Mouse (Mus musculus): ENCODE measurements around the gene Elavl2. TPM values are rescaled to one million over a fixed set of nuclear protein-coding genes. Genes with fewer than 3 reads are reported as not detected.

Elavl2 gene
- not detected in 2 replicates for total RNA-seq (2017)

GRCm38 (mm10) chr4:91400423-91400822, at the start of gene Elavl2:
Elavl2 (minus strand) TSS chr4:91400785.
- no peak for ATAC-seq (ENCODE audit: extremely low read depth, insufficient number of reproducible peaks, low FRiP score, poor library complexity, severe bottlenecking)

- no peak for ATAC-seq (ENCODE audit: extremely low read depth, insufficient number of reproducible peaks, low FRiP score, poor library complexity, severe bottlenecking)
Observed at GRCm38 (mm10) chr4:91447887-91448286, 47.3 kb upstream of the Elavl2 start.

- no peak for ATAC-seq (ENCODE audit: extremely low read depth, insufficient number of reproducible peaks, low FRiP score, poor library complexity, severe bottlenecking)
Observed at GRCm38 (mm10) chr4:91415582-91415981, 15.0 kb upstream of the Elavl2 start.

DNA sequence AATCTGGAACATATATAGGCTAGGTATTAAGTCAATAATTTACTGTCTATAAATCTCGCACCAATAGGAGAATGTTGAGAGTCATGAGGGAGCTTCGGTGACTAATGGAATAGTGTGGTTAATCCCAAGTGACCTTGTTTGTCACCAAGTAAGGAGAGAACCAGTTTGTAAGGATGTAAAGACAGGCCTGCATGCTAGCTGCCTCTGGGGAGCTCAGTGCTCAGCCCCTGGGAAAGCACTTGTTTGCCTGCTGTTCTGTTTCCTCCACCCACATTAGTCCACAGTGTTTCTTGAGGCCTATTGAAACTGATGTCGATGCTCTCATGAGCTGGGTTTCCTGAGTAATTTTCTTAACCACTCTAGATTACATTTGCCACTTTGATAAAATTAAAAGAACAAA, 4.5 kb upstream of the Elavl2 start:
- no peak for ATAC-seq (ENCODE audit: extremely low read depth, insufficient number of reproducible peaks, low FRiP score, poor library complexity, severe bottlenecking)

GRCm38 (mm10) chr4:91399510-91400196, 932 bp downstream of the Elavl2 start:
- no peak for ATAC-seq (ENCODE audit: extremely low read depth, insufficient number of reproducible peaks, low FRiP score, poor library complexity, severe bottlenecking)

DNA sequence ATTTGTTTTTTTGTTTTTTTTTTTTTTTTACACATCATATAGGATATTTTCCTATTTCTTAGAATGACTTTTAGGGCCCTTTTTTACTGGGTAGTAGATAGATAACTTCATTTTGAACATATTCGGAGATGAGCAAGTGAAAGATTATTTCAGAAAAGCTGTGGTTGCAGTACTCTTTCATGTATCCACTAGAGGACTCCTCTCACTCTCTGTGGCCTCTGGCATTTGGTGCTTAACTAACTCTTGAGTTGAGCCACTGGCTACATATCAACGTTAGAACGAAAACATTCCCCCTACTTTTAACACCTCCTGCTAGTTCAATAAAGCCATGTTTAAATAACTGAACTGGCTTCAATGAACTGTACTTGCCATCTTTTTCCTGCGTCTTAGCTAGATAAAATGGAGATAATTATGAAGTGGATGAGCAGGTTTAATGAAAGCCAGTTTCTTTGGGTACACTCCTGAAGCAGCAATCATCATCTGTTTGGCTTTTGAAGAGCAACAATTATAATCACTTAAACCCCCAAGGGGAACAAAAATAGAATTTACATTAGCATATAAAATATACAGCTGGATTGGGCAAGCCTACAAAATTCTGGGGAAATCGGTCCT, 8.5 kb downstream of the Elavl2 start:
- no peak for ATAC-seq (ENCODE audit: extremely low read depth, insufficient number of reproducible peaks, low FRiP score, poor library complexity, severe bottlenecking)

DNA sequence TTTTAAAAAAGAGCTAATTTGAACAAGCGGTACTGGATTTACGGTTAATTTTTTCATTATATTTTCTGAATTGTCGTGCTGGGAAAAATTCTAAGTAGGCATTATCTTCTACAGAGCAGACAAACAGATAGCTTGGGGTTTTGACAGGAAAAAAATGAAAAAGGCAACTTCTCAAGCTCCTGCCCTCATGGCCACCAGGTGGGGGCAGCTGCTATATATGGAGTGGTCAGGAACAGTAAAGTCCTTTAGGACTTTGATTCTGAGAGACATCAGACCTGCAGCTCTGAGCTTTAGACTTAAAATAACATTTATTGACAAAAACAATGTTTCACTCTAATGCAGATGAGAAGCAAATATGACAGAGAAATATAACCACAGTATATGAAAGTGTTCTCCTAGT, 12.9 kb downstream of the Elavl2 start:
- ATAC-seq (ENCODE audit: extremely low read depth, insufficient number of reproducible peaks, low FRiP score, poor library complexity, severe bottlenecking), result no peak

- no peak for ATAC-seq (ENCODE audit: extremely low read depth, insufficient number of reproducible peaks, low FRiP score, poor library complexity, severe bottlenecking)
Observed at GRCm38 (mm10) chr4:91381201-91381627, 19.4 kb downstream of the Elavl2 start.

DNA sequence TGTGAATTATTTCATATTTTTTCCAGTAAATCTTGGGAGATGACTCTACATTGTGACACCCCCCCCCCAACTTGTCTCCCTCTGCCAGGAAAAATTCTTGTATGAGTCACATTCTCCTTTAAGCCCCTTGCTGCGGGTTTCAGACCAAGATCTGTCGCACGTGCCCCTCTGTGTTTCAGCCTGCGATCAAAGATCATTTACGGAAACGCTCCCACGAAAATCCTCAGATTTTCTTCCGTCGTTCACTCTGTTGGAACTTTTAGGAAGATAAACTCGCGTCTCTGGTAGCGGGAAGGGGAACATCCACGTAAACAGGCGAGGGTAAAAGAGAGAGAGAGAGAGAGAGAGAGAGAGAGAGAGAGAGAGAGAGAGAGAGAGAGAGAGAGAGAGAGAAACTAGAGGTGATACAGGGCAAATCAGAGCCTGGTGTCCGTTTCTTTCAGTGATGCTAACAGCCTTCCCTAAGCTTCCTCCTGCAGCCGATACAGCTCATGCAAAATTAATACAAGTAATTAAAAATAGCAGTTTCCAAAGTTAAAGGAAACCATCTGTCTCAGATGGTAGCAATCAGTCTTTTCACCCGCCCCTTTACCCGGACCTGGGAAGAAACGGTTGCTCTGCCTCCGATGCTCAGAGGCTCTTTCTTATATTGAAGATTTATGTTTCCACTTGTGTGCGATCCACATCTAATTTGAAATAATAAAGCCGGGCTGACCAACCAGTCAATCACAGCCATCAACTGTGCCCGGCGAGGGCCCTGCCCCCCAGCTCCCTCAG, 20.1 kb downstream of the Elavl2 start:
- no peak for ATAC-seq (ENCODE audit: extremely low read depth, insufficient number of reproducible peaks, low FRiP score, poor library complexity, severe bottlenecking)

DNA sequence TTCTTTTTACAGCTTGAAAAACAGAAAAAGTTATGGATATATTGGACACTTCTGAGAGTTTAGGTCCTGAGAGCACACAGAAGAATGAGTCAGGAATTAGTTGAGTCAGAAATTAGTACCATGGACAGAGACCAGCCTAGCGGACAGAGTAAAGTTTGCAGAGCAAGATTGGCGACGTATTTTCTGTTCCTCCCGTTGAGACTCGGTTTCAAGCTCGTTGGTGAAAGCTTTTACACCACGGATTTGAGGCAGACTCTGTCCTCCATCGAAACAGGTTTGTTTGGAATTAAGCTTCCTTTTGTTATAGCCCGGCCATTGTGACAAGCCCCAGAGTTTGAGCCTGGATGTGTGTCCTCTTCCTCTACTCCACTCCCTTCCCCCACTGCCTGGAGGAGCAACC, 21.0 kb downstream of the Elavl2 start:
- no peak for ATAC-seq (ENCODE audit: extremely low read depth, insufficient number of reproducible peaks, low FRiP score, poor library complexity, severe bottlenecking)

GRCm38 (mm10) chr4:91376317-91376910, 24.2 kb downstream of the Elavl2 start:
- ATAC-seq (ENCODE audit: extremely low read depth, insufficient number of reproducible peaks, low FRiP score, poor library complexity, severe bottlenecking), result no peak

GRCm38 (mm10) chr4:91375372-91375687, 25.3 kb downstream of the Elavl2 start:
- ATAC-seq (ENCODE audit: extremely low read depth, insufficient number of reproducible peaks, low FRiP score, poor library complexity, severe bottlenecking), result no peak

GRCm38 (mm10) chr4:91374571-91375371, 25.8 kb downstream of the Elavl2 start:
- no peak for ATAC-seq (ENCODE audit: extremely low read depth, insufficient number of reproducible peaks, low FRiP score, poor library complexity, severe bottlenecking)

DNA sequence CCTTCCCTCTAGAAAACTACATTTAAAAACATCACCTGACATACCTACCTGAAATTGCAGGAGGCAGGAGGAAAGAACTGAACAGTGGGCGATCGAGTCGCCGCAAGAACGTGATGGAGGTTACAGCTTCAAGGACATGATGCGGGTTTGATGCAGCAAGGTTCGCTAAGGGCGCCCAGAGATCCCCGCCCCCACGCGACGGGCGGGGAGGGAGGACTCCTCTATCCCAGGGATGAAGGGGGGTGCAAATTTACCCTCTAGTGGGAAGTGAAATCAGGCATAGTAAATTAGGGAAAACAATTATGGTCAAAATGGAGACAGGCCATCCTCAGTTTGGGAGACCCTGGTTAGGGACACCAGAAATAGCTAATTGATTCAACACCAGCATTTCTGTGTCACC, 27.7 kb downstream of the Elavl2 start:
- no peak for ATAC-seq (ENCODE audit: extremely low read depth, insufficient number of reproducible peaks, low FRiP score, poor library complexity, severe bottlenecking)

GRCm38 (mm10) chr4:91371819-91372215, 28.8 kb downstream of the Elavl2 start:
- ATAC-seq (ENCODE audit: extremely low read depth, insufficient number of reproducible peaks, low FRiP score, poor library complexity, severe bottlenecking), result no peak

- no peak for ATAC-seq (ENCODE audit: extremely low read depth, insufficient number of reproducible peaks, low FRiP score, poor library complexity, severe bottlenecking)
Observed at GRCm38 (mm10) chr4:91371131-91371818, 29.3 kb downstream of the Elavl2 start.

DNA sequence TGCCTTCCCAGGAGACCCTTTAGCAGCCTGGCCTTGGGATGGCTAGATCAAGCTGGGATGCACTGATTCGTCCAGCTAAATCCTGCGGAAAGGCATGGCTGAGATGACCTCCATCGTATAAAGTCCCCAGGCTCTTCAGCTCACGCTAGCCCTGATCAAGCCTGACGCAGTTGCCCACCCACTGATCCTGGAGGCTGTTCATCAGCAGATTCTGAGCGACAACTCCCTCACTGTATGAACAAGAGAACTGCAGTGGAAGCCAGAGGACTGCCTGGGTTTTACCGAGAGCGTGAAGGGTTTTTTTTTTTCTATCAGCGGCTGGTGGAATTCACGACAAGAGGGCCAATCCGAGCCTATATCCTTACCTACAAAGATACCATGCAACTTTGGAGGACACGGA, 35.3 kb downstream of the Elavl2 start:
- no peak for ATAC-seq (ENCODE audit: extremely low read depth, insufficient number of reproducible peaks, low FRiP score, poor library complexity, severe bottlenecking)

GRCm38 (mm10) chr4:91363963-91364362, 36.6 kb downstream of the Elavl2 start:
- ATAC-seq (ENCODE audit: extremely low read depth, insufficient number of reproducible peaks, low FRiP score, poor library complexity, severe bottlenecking), result no peak

DNA sequence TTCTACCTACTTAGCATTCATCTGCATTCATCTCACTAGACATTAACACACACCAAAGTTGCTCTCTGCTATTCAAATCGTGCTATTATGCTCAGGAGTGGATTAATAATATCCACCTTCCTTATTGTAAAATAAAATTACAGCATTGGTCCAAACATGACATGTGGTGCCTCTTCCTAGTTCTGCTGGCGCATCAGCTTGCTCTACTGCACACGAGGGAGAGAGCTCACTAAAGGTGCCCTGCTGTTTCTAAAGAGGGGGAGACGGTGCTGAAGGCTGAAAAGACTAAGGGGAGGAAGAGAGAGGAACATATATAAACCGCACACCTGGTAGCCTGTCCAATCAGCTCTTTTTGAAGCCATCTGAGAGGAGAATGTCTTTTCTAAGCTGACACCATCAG, 38.1 kb downstream of the Elavl2 start:
- ATAC-seq (ENCODE audit: extremely low read depth, insufficient number of reproducible peaks, low FRiP score, poor library complexity, severe bottlenecking), result no peak
